Mouse (Mus musculus): ENCODE data around the gene Slc4a5.

Slc4a5 gene

DNA sequence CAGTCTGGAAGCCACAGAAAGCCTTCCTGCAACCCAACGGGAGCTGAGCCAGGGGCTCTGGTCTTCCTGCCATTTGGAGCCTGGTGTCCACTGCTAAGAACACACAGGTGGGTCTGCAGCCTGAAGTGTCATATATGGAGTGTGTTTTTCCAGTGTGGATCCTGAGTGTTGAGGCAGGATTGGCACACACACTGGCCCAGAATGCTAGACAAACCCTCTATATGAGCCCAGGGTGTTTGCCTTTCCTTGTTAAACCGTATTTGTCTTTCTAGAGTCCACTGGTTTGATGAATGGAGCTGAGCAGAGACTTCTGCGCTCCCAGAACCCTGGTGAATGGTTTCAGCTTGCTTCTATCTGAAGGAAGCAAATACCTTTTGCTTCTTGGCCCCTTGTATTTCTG is at the start of gene Slc4a5:
Gene Slc4a5, plus strand, starts transcription at position 15 of the 400 bp plus-strand sequence.
- DNase-seq (ENCODE audit: low read depth in 1 of 2, low spot score in 2 of 2), result no peak

DNA sequence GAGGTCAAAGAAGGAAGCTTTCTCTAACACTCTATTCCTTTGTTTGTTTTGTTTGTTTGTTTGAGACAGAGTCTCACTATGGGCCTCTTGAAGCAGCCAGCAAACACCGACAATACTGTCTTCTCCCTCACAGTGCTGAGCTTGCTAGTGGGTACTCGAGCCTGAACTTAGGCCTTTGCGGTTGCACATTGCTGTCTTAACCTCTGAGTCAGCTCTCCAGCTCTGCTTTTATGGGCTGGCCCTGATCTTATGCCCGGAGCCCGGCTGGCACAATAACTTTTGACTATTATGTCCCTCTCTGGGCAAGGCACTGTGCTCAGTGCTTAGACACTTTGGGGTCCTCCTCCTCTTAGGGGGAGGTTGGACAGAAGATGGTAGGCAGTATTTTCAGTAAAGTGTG is 49.8 kb upstream of the Slc4a5 start:
- no peak for DNase-seq (ENCODE audit: low read depth in 1 of 2, low spot score in 2 of 2)

DNA sequence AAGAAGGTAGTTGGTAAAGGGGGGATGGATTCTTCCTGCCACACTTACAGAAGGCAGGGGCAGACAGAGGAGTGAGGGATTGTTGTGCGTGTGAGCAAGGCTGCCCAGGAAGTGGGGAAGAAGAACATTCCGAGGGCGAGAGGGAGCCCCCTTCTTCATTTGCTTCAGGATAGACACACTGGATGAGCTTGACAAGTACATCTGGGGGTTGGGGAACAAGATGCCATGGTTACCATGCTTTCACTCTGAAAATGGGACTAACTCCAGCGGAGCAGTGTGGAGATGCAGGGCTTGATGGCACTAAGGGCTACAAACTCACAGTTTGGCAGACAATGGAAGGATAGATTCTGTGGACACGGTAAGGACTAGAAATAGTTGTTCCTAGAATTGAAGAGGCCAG is 48.6 kb upstream of the Slc4a5 start:
- DNase-seq (ENCODE audit: low read depth in 1 of 2, low spot score in 2 of 2), result no peak

DNA sequence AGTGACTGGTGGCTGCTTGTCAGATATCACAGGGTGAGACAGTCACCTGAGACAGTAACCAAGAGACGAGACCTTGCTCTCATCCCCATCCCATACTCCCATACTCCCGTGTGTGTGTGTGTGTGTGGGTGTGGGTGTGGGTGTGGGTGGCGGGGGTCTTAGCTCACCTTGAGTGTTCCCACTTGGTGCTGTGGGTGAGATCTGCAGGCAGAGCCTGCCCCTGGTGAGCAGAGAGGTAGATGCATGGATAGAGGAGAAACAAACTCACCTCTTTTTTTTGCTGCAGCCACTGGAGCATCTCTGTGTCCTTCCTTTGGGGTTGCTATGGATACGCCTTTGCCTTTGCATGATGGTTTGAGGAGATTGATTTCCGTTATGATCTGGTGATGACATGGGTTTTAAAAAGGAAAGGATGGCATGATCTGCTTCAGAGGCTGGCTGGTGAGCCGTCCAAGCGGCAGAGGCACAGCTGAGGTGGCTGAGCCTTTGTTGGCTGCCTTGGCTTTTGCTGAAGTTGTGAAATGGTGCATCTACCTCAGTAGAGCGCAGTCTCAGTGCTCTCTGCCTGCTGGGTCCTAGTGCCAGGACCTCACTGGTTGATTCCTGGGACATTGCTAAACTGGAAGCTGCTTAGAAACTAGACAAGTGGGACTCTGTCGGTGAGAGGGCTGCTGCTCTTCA is 47.2 kb upstream of the Slc4a5 start:
- DNase-seq (ENCODE audit: low read depth in 1 of 2, low spot score in 2 of 2), result no peak

DNA sequence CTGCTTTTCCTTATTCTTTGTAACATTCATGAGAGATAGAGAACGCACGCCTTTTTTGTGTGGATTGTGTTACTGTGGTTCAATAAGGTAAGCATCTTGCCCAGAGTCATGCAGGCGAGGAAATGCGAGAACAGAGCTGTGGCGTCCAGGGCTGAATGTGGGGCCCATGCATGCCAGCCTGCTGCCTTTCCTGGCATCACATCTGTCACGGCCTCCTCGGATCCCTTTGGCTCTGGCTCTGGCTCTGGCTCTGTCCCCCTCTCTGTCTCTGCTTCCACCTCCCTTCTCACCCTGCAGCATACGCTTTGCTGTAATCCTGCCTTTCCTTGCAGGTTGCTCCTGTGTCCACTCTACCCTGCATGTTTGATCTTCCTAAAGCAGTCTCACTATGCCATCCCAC is 43.6 kb upstream of the Slc4a5 start:
- DNase-seq (ENCODE audit: low read depth in 1 of 2, low spot score in 2 of 2), result no peak

DNA sequence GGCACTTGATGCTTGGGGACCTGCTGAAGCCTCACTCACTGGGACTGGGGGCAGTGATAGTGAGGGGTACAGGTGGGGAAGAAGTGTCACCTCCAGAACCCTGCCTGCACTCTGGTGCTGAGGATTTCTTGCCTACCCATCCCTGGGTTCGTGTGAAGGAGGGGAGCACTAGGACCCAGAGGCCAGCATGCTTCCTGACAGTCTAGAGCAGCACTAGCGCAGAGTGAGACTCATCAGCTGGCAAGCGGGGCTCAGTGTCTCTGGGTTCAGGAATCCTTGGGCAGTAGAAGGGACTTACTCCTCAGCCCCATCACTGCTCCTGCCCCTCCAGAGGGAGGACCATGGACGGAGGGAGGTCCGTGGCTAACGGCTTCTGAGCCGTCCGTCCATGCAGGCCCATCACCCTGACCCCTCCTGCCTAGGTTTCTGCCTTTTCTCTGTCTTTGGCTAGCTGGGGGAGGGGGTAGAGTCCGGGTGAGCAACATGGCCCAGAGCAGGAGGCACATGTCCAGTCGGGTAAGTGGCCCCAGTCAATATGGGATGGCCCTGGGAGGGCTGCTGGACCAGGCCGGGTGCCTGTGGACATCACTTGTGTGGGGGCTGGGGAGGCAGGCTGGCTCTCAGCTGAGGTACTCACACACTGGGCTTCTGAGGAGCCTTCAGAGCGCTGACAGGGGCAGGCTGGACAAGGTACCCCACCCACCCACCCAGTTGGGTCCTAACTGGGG is 40.1 kb upstream of the Slc4a5 start:
- DNase-seq (ENCODE audit: low read depth in 1 of 2, low spot score in 2 of 2), result no peak

DNA sequence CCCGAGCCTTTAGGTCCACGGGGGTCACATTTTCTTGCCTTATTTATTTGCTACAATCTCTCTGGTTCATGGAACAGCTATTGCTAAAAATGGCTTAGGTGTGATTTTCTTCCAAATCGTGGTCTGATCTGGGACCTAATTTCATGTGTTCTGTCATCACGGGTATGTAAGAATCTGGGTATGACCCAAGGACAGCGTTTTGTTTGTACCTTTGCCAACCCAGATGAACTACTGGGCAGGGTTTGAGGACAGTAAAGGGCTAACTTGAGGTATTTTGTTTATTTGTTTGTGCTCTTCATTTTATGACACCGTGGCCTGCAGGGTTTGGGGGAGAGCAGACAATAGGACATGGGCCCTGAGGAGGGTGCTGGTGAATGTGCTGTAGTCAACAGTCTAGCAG is 39.0 kb upstream of the Slc4a5 start:
- DNase-seq (ENCODE audit: low read depth in 1 of 2, low spot score in 2 of 2), result no peak

DNA sequence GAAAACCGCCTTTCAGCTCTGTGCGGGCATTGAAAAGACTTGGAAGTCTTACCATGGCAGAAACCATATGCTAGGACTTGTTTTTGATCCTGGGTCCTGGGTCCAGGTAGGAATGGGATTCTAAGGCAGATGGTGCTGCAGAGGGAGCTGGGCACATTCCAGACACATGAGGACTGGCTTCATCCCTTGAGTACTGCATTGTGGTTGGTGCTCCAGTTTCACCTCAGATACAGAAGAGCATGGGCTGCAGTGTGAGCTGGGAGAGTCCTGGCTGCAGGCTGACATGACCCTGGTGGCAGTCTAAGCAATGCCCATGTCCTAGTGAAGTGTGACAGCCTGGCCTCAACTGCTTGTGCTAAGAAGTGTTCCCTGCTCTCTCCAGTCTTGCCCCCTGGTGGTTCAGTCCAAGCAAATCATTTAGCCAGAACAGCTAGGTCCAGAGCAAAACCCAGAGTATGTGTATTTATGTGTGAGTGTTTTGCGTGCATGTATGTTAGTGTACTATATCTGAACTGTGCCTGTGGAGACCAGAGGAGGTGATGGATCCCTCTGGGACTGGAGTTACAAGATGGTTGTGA is 34.7 kb upstream of the Slc4a5 start:
- DNase-seq (ENCODE audit: low read depth in 1 of 2, low spot score in 2 of 2), result no peak

DNA sequence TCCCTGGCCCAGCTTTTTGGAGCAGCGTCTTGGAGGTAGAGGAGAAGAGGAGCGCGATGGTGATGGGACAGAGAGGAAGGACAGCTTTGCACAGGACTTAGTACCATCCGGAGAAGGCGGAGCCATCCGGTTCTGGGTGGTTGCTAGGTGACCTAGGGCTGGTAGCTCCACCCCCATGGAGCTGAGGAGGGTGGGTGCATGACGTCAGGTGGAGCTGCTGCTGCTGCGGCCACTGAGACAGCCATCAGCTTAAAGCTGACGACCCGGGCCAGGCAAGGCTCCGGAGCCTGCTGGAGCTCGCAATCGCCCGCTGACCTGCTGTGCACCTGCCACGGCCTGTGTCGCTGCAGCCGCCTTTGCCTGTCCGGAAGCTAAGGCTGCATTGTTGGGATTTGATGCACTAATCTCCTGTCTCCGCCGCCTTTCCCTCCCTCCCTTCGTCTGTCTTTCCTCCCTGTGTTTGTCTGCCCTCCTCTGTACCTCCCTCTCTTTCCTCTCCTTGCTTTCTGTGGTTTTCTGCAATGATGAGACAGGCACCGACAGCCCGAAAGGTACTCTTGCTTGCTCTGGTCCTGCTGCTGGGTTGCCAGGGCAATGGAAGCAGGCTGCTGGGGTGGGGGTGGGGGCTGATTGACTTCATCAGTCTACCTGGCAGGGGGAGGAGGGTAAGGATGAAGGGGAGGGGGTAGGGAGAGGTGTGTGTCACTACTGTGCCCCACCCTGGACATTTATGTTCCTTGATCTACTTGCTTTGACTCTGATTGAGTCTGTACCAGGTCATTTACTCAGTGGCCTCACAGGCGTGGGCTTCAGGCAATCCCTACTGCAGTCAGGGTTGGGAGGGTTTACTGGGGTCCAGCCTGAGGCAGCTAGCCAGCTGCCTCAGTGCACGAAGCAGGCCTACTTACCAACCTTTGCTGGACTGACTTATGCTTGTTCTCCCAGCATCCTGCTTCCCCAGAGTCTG is 33.5 kb upstream of the Slc4a5 start:
- no peak for DNase-seq (ENCODE audit: low read depth in 1 of 2, low spot score in 2 of 2)

DNA sequence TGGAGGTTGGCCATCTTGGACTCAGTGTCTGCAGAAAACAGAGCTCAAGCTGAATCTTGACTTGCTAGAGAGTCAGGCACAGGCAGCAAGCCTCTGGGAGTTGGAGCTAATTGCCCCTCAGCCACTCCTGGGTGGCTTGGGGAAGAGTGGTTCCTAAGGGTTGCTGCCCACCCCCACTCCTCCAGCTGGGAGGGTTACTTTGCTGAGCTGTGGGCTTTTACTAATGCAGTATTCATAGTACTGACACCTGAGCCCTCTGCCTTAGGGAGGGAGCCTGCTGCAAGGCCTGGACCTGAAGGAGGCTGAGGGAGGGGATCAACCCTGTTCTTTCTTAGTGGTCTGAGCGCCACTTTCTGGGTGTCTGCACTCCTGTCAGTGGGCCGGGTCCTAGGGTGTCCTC is 32.7 kb upstream of the Slc4a5 start:
- no peak for DNase-seq (ENCODE audit: low read depth in 1 of 2, low spot score in 2 of 2)

DNA sequence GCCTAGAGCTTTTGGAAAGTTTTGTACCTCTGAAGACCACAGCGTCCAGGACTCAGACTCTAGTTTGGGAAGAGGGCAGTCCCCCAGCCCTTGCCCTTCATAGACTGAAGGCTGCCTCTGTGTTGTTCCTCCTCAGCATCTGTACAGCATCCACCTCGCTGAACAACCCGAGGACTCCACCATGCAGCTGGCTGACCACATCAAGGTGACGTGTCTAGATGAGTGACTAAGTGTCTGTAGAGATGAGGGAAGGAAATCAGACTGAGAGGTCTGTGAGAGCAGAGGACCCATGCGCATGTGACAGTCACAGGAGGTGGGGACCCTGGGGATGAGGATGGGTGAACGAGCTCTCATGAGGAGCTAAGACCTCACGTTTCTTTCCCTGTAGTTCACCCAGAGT is 26.1 kb upstream of the Slc4a5 start:
- DNase-seq (ENCODE audit: low read depth in 1 of 2, low spot score in 2 of 2), result no peak

DNA sequence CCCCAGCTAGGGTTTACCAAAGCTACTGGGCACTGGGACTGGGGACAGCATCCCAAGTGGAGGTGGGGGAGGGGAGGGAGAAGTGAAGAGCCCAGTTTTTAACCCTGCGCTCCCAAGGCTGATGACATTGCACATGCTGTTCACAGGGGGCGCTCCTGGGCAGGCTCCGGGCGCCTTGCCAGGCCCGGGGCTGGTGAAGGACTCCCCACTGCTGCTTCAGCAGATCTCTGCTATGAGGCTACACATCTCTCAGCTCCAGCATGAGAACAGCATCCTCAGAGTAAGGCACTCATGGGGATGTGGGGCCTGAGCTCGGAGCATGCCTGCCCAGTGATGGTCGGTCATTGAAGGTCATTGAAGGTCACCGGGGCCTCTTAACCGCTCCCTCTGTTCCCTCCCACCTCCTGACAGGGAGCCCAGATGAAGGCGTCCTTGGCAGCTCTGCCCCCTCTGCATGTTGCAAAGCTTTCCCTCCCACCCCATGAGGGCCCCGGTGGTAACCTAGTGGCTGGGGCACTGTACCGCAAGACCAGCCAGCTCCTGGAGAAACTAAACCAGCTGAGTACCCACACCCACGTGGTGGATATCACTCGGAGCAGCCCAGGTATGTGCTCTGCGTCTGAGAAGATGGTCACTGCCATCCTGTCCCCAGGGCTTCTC is 22.2 kb upstream of the Slc4a5 start:
- DNase-seq (ENCODE audit: low read depth in 1 of 2, low spot score in 2 of 2), result no peak

DNA sequence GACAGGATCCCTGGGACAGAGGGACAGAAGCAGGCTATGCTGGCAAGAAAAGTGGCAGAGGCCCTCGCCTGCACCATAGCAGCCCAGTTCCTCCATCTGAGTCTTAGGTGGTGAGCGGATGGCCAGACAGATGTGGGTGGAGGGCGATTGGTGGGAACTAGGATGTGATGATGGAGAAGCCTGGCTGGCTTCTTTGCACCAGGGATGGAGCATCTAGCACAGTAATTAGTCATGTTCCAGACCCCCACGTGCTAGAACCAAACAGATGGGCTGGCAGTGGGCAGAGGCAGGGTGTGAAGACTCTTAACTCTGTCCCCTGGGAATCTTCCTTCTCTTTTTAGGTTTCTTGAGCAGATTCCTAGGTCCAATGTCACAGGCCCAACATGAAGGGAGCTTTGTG is 16.3 kb upstream of the Slc4a5 start:
- DNase-seq (ENCODE audit: low read depth in 1 of 2, low spot score in 2 of 2), result no peak

DNA sequence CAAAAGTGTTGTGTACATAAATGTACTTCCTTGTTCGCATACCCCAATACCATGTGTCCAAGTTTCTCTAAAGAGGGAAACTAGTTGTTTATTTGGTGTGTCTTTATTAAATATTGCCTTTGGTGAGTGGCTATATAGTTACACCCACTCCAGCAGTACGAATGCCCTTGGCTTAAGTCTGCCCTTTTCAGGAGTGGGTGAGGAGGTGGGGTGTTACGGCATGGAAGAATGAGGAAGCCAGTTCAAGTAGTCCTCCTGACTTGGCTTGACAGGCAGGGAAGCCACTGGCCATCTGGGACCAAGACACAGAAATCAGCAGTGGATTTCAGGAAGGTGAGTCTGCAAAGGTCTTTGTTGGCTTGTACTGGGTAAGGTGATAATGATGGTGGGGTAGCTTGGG is 13.8 kb upstream of the Slc4a5 start:
- no peak for DNase-seq (ENCODE audit: low read depth in 1 of 2, low spot score in 2 of 2)

DNA sequence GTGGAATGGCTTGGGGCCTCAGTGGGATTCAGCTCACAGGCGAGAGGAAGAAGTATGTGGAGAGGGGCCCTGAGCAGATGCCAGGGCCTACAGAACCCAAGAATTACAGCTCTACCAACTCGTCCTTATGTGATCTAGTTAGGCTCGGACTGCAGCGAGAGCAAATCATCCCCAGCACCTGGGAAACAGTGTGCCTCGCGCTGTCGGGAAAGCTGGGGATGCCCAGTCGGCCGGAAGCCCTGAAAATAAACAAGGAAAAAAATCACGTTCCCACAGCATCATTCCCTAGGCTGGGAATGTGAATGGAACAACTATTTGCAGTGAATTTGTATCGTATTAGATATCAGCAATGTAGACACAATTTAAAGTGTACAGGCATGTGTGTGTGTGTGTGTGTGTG is 13.3 kb upstream of the Slc4a5 start:
- DNase-seq (ENCODE audit: low read depth in 1 of 2, low spot score in 2 of 2), result no peak

DNA sequence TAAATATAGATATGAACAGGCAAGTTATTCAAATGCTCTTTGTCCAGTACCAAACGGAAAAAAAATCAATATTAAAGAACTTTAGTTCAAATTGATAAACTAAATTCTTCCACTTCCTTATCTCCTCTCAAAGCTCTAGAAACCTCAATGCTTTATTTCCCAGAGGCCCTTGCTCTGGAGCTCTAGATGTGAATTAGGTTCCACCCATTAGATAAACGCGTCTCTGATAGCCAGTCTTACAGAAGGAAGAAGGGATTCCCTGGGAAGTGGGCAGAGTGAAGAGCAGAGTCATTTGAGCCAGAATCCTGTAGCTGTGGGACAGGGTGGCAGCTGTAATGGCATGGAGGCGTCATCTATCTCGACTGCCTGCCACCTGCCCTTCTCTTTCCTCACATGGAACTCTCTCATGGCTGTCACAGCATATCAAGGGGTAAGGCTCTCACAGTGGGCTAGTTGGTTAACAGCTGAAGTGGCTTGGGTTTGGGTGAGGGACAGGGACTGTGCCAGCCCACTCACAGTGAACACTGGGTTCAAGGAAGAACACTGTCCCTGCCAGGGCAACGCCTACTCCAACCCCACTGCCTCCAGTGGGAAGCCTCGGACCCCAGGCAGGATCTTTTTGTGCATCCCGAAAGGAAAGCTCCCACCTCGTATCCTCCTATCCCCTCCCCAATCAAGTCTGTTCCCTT is 12.1 kb upstream of the Slc4a5 start:
- DNase-seq (ENCODE audit: low read depth in 1 of 2, low spot score in 2 of 2), result no peak

DNA sequence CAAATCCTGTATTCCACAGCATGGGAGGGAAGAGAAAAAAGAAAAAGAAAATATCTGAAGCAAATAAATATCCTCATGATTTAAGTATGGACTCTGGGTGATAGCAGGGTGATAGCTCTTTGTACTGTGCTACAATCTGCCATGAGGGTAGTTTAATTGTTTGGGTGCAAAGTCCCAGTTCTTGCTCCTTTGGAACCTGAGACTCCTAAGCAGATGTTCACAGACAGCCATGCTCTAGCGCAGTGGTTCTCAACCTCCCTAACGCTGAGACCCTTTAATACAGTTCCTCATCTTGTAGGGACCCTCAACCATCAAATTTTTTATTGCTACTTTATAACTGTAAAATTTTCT is 11.6 kb upstream of the Slc4a5 start:
- DNase-seq (ENCODE audit: low read depth in 1 of 2, low spot score in 2 of 2), result no peak

DNA sequence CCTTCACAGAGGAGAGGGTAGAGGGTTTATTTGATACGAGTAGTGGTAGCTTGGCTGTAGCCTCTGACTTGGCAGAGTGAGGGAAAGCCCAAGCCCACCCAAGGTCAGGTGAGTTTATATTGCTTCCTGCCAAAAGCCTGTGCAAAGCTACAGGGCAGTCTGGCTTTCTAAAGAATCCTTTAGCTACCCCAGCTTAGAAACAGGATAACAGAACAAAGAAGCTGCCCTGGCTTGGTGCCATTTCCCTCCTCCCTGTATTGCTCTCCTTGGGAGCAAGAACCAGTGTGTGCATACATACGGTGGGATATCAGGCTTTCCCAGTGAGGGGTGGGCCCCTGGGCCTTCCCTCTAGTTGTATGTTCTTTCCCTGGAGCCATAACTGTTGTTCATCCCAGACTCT is 9.1 kb upstream of the Slc4a5 start:
- no peak for DNase-seq (ENCODE audit: low read depth in 1 of 2, low spot score in 2 of 2)

DNA sequence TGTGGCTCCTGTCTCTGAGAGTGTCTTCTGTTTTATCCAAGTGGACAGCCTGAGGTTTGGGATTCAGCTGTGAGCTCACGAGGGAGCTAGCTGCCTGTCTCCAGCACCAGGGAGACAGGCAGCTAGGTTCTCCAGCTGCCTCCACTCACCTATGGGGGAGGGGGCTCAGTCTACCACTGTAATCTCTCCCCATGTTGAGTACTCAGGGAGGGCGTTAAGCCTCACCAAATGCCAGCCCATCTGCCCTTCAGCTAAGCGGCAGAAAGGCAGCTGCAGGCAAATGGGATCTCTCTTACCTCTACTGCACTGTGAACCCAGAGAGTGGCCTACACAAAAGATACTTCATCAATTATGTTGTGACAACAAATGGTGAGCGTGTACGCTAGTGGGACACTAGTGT is 8.1 kb upstream of the Slc4a5 start:
- no peak for DNase-seq (ENCODE audit: low read depth in 1 of 2, low spot score in 2 of 2)

DNA sequence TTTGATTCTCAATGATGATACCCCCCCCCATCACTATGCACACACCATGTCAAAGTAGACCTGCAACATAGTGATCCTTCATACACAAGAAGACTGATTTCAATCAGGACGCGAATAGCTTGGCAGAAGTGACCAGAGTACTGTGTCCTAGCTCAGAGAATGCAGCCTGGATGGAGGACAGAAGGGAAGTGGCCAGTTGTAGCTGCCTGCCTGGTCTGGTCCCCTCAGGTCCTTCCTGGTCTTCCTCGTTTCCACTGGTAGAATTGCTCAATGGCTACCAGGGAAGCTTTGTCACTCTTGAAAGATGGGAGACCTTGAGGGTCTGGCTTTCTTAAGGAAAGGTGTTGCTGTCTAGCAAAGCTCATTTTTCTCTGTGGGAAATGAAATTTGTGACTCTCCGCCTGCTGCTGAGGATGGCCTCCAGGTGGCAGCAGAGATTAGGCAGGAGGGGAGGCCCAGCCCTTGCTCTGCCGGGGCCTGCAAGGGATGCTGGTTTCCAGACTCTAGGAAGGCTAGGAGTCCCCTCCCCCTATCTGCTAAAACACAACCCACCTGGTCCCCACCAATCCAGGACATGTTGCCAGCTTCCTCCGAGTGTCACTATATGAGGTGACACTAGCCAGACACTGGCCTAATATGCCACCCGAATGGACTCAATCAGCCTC is 4.5 kb upstream of the Slc4a5 start:
- DNase-seq (ENCODE audit: low read depth in 1 of 2, low spot score in 2 of 2), result peak in 1 of 2 experiments; percentile 18
